Mouse (Mus musculus) CH12.LX (cell line): Measurements from ENCODE around the gene Tcp11l1.

Experiments
- CTCF ChIP-seq, 2 experiments: IDR thresholded peaks in 1 of 2; conservative IDR thresholded peaks in 1 of 2; 2 replicates each; pipeline ENCODE4 v1.5.1; 2011 to 2012; ENCODE audit warnings: low read depth in 2 of 2, low read length in 2 of 2, improper control_type of control experiment in 1 of 2, inconsistent platforms in 1 of 2, mild to moderate bottlenecking in 1 of 2, moderate library complexity in 1 of 2
- ELF1 ChIP-seq: IDR thresholded peaks from 2 replicates; pipeline ENCODE4 v1.6.1; 2014; ENCODE audit warnings: low read depth, mild to moderate bottlenecking, inconsistent platforms, low read length, improper control_type of control experiment
- POLR2A ChIP-seq: IDR thresholded peaks from 2 replicates; pipeline ENCODE4 v1.6.1; 2011; ENCODE audit warnings: low read depth, mild to moderate bottlenecking, improper control_type of control experiment, low read length
- SIN3A ChIP-seq: IDR thresholded peaks from 2 replicates; pipeline ENCODE4 v1.6.1; 2012; ENCODE audit warnings: low read length, improper control_type of control experiment, inconsistent platforms
- UBTF ChIP-seq: IDR thresholded peaks from 2 replicates; pipeline ENCODE4 v1.6.1; 2012; ENCODE audit warnings: low read depth, mild to moderate bottlenecking, inconsistent platforms, low read length, improper control_type of control experiment, moderate library complexity
- USF1 ChIP-seq: IDR thresholded peaks from 2 replicates; pipeline ENCODE4 v1.6.1; 2014; ENCODE audit warnings: low read depth, mild to moderate bottlenecking, inconsistent platforms, low read length, improper control_type of control experiment
- ZKSCAN1 ChIP-seq: IDR thresholded peaks from 2 replicates; pipeline ENCODE4 v1.6.1; 2012; ENCODE audit warnings: low read depth, inconsistent platforms, low read length, improper control_type of control experiment, borderline replicate concordance

GRCm38 (mm10) chr2:104688321-104688720, 23.6 kb downstream of the Tcp11l1 start:
- TF ChIP-seq CTCF (conservative IDR thresholded peaks at IDR 0.05 in 1 of 2, IDR thresholded peaks at IDR 0.05 in 1 of 2; ENCODE audit: low read depth in 2 of 2, low read length in 2 of 2) (no peak), ZKSCAN1 (no peak), ELF1 (no peak), SIN3A (no peak), POLR2A (no peak), UBTF (no peak), USF1 (no peak)
